Mouse (Mus musculus) brain, embryonic 18.5 days (tissue): Measurements from ENCODE around the gene Mrpl34.
"Not testable (repeated sequence)": the region's sequence is repeated elsewhere in the genome, so short reads cannot be mapped to it uniquely, and the experiment has no call there.

Experiments used
- DNase-seq: peaks from one replicate; pipeline ENCODE4 v3.0.0-alpha.2; 2012; ENCODE audit warnings: low read depth, low spot score

Mrpl34 gene

GRCm38 (mm10) chr8:71464513-71465500 is at the start of gene Mrpl34:
Gene Mrpl34 (plus strand): TSS chr8:71464959.
- DNase-seq, result peak; percentile 99

DNA sequence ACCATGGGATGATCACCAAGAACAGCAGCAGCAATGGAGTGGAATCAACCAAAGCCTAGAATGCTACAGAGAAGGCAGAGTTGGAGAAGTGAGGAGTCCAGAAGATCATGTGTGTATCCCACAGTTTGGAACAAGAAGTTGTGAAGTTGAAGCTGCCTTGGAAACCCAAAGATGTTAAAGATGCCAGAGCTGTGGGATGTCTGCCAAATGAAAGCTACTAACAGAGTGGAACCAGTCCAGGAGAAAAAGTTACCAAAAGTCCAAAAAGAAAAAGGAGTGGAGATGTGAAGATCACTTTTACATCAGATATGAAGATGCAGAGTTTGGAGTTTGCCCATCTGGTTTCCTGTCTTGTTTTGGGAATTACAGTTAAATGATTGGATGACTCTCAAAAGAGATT is 42.6 kb upstream of the Mrpl34 start:
- DNase-seq, result no peak

- DNase-seq, result not testable (repeated sequence)
These were observed 31.8 kb upstream of the Mrpl34 start for GRCm38 (mm10) chr8:71432935-71433334.

GRCm38 (mm10) chr8:71437041-71437440 is 27.7 kb upstream of the Mrpl34 start:
- DNase-seq, result no peak

- peak; percentile 36 for DNase-seq
These were observed 23.4 kb upstream of the Mrpl34 start for GRCm38 (mm10) chr8:71441404-71441803.

- no peak for DNase-seq
These were observed 19.7 kb upstream of the Mrpl34 start for GRCm38 (mm10) chr8:71445096-71445495.

GRCm38 (mm10) chr8:71451337-71451736 is 13.4 kb upstream of the Mrpl34 start:
- DNase-seq, result no peak

DNA sequence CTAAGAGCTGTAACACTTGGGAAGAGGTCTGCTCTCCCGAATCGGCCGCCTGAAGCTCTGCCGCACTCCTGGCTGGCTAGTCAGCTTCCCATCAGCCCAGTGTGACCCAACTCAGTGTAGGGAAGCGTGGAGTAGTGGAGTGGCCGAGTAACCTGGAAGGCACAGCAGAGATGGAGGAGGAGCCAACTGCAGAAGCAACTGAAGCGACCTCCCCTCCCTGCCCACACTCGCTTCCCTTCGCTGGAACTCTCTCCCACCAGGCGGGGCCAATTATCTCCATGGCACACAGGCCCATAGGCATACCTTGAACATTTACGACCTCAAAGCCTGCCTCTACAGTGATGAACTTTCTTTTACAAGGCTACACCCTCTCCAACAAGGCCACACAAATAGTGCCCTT is 13.0 kb upstream of the Mrpl34 start:
- no peak for DNase-seq

DNA sequence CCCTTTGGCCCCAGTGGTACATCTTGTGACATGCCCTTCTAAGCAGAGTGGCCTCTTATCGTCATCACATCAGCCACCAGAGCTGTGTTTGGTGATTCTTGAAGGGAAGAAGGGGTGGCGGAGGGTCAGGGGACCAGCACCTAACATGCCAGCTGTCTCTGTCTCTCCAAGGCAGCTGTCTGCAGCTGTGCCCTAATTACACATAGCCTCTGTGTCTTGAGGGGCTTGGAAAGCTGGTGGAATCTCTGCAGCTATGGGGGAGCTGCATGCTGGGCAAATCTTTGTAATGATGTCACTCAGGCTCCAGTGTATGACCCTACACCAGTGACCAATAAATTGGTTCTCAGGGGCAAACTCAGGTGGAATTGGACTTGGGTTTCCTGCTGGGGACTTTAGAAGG is 12.1 kb upstream of the Mrpl34 start:
- no peak for DNase-seq

DNA sequence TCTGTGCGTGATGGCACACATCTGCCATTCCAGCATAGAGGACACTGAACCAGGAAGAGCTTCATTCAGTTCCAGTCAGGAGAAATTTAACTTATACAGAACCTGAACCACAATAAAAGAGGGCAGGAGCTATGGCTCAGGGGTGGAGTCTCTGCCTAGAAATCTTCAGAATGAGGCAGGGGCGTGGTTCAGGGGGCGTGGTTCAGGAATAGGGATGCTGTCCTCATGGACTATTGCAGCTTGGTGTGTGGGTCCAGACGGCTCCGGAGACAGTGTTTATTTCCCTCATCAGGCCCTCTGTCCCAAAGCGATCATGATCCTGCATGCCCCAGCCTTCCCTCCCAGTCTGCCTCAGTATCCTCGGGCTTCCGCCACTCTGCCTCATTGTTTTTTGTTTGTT is 10.1 kb upstream of the Mrpl34 start:
- no peak for DNase-seq

- no peak for DNase-seq
These were observed 7.9 kb upstream of the Mrpl34 start for GRCm38 (mm10) chr8:71456906-71457305.

GRCm38 (mm10) chr8:71457659-71458270 is 7.0 kb upstream of the Mrpl34 start:
- no peak for DNase-seq

- DNase-seq, result no peak
These were observed 4.0 kb upstream of the Mrpl34 start for GRCm38 (mm10) chr8:71460716-71461115.

DNA sequence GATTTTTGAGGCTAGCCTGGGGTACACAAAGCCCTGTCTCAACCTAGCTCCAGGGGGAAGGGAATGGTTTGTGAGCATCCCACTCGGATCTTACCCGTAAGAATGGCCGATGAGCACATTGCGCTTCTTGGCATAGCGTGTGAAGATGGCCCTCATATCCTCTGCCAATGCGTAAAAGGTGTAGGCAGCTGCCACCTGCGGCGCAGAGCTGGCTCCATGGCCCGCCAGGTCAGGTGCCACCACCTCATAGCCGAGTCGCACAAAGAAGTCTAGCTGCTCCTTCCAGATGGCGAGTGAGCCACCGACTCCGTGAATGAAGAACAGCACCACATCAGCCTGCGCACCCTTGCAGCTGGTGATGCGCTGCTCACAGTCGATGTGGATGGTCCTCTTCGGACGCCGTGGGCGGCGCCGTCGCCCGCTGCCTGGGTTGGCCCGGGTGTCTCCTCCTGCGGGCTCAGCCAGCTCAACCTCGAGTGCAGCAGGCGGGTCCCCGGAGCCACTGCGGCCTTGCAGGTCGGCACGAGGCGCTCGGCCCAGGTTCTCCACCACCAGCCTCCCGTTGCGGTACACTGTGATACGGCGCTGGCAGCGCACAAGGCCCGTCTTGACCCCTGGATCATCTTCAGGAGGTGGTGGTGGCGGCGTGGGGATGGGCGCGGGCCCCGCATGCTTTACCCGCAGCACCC is 3.5 kb upstream of the Mrpl34 start:
- no peak for DNase-seq

- DNase-seq, result no peak
These were observed 2.6 kb upstream of the Mrpl34 start for GRCm38 (mm10) chr8:71462191-71462590.

DNA sequence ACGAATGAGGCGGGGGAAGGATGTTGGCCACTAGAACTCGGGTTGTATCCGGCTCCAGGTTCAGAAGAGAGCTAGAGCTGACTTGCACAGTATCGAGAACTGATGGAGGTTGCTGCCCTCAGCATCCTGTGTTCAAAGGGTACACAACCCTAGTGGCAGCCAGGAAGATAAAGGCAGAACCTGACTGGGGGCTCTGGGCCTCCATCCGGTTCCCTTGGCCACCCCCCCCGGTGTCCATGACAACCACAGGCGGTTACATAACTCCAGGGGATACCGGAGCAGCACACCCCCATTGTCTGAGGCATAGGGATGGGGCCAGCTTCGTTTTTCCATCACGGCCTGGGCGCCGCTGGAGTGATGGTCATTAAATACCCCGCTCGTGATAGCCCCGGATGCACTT is 2.0 kb upstream of the Mrpl34 start:
- no peak for DNase-seq

- peak; percentile 92 for DNase-seq
These were observed 1.3 kb upstream of the Mrpl34 start, which contains the start of gene Abhd8 for GRCm38 (mm10) chr8:71463188-71464033. Gene Abhd8 (minus strand): TSS chr8:71463655.

DNA sequence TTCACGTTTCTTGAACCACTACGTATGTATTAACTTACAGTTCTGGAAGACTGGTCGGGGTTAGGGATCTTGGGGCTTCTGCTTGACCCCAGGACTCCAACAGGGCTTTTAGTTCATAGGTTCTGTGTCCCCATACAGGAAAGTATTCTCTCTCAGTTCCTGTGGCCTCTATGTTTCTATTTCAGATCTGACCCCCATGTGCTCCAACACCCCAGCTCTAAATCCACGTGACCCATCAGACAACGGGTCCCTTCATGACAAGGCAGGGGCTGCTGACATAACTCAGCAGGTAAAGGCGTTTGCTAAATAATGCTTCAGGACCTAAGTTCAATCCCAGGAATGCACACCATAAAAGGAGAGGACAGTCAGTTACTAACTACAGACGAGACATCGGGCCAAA is 974 bp downstream of the Mrpl34 start:
- DNase-seq, result no peak

DNA sequence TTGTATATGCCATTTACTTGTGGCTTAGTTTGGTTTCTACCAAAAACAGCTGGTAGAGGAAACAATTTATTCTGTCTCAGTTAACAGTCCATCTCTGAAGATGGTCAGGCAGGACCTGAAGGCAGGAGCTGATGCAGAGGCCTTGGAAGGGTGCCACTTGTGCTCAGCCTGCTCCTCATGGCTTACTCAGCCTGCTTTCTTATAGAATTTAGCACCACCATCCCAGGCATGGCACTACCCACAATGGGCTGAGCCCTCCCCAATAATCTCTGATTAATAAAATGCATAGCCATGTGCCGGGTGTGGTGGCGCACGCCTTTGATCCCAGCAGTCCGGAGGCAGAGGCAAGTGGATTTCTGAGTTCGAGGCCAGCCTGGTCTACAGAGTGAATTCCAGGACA is 1.4 kb downstream of the Mrpl34 start:
- DNase-seq, result no peak

DNA sequence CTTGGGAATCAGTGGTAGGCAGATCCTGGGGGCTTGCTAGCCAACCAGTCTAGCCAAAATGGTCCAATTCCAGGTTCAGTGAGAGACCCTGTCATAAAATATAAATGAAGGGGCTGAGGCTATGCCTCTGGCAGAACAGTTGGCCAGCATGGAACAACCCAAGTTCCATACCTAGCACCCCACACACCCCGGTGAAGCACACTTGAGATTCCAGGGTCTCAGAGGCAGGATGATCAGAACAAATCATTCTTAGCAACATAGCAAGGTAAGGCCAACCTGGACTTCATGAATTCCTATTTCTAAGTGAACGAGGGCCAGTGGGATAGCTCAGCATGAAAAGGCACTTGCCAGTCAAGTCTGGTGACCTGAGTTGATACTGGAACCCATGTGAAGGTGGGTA is 2.4 kb downstream of the Mrpl34 start:
- no peak for DNase-seq

GRCm38 (mm10) chr8:71468001-71468400 is 3.2 kb downstream of the Mrpl34 start:
- DNase-seq, result no peak
